Mouse (Mus musculus) left cerebral cortex, adult 8-10 months (tissue): ENCODE measurements at regions not wholly inside any gene's neighbourhood (a gene's known extent, or its start where the extent isn't known, plus 50 kb on each side); places are given as distances from the start of the nearest gene placed in this dataset.

Experiments used
- DNase-seq, 2 experiments: peaks; one replicate each; pipeline ENCODE4 v3.0.0; 2022; ENCODE audit warnings: low spot score in 2 of 2

- no peak for DNase-seq
Observed at GRCm38 (mm10) chr6:31082613-31083470, 124.0 kb upstream of the Klf14 start.

DNA sequence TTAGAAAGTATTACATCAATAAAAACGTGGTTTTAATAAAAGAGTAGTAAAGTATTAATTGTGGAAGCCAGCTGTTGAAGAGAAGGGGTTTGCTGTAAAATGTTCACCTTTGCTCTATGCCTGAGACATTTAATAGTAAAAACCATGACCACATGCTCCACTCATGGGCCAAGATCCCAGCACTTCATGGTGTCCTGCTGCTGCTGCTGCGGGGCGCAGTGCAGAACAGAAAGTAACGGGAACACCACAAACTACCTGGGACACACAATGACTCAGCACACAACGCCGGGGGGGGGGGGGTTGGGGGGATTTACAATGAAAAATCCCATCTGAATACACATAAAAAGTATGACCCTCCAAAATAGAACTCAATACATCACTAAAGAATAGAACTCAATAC, 124.8 kb upstream of the Klf14 start:
- no peak for DNase-seq

- DNase-seq, result no peak
Observed at GRCm38 (mm10) chr6:31085063-31085759, 126.3 kb upstream of the Klf14 start.

- no peak for DNase-seq
Observed at GRCm38 (mm10) chr6:31085760-31086108, 126.9 kb upstream of the Klf14 start.

DNA sequence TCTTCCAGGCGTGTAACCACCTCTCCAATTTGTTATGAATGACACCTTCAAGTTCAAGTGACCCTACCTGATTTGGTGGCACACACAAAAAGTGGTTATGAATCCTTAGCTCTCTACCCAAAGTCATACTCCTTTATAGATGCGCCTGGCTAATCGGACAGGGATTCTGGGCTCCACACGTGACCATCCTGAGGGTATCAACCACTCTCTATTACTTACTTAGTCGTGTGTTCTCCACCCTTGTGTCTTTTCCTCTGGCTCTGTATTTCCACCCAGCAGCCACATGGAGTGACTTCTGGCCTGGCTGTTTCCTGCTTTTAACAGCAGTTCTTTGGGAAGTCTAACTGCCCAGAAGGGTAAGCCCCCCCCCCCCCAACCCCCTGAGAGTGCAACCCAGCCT, 127.4 kb upstream of the Klf14 start:
- no peak for DNase-seq

DNA sequence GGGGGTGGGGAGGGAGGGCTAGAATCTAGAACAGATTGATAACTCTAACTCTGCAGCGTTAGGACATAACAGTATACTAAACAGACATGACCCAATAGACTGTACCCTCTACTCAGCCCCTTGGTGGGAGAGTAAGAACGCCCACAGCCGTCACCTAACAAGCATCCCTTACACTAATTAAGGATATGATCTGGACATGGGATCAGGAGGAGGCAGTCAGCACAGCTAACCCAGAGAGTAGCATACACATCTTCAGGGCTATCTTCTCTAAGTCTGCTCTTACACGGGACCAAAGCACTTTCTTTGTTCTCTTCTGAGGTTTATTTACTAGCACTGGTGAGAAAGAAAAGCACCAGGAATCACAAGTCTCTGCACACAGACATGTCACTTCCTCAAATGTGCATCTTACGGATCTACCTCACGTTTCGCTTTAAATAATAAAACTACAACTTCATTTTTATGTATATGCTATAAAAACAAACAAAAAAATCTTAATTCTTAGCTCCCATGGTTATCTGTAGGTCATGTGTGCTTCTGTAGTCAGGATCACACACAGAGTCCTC, 128.0 kb upstream of the Klf14 start:
- no peak for DNase-seq

- DNase-seq, result no peak
Observed at GRCm38 (mm10) chr6:31087511-31087910, 128.6 kb upstream of the Klf14 start.

GRCm38 (mm10) chr6:31088147-31088972, 129.5 kb upstream of the Klf14 start:
- no peak for DNase-seq

DNA sequence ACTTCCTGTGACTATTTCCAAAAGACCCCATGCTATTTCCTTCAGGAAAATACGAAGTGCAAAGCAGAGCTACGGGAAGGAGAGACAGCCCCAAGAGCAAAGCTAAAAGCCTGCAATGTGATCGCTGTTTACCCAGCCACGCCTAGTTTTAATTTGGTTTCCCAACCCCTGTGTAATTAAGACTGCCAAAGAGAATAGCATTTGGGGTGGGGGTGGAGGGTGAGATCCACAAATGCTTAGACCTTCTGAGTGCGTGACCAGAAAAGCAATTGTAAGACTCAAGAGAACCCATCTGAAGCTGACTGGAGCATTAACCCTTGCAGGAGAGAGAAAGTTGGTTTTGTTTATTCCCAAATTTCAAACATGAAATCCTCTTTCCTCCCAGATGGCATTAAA, 130.1 kb upstream of the Klf14 start:
- no peak for DNase-seq

- DNase-seq, result no peak
Observed at GRCm38 (mm10) chr6:31090288-31090687, 131.4 kb upstream of the Klf14 start.

GRCm38 (mm10) chr6:31090791-31091190, 131.9 kb upstream of the Klf14 start:
- no peak for DNase-seq

DNA sequence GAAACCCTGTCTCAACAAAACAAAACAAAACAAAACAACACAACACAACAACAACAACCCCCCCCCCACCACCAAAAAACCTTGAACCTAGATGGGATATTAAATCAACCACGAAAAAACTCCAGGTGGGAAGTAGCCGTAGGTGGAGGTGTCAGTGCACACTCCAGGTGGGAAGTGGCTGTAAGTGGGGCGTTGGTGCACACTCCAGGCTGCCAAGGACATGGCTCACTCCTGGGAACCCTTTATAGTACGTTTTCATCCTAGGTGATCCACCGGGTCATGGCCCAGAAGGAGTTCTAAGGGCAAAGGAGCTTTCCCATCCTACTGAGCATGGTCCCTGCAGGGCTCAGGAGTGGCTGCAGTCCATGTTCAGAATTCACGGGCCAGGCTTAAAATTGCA, 133.4 kb upstream of the Klf14 start:
- no peak for DNase-seq

- DNase-seq, result no peak
Observed at GRCm38 (mm10) chr6:31092760-31093159, 133.9 kb upstream of the Klf14 start.

DNA sequence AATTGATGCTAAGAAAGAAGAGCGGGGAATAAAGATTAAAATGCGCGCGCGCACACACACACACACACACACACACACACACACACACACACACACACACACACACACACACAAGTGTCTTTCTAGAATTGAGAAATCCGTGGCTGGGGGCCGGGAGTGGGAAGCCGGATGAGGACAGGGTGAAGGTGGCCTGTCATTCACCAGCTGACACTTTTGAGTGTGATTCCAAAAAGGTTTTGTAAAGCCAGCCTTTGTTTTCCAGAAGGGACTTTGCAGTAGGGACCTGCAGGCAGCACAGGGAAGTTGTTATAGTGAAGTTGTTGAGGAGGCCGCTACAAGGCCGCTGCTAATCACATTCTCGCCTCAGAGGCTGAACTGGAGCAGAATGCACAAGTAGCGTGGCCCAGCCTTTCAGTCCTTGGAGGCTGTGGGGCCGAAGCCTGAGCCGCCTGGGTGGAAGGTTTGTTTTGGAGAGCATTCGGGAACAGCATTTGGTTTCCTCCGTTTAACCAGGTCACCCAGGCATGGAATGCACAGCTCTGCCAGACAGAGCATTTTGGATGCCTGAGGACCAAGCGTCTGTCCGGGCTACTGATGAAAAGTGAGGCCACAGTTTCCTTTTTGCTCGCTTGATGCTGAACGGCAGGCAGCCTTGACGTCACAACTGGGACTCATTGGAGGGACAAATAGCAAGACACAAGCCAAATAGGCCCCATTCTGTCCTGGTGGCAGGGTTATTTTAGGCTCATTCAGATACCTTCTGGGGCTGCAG, 137.3 kb upstream of the Klf14 start:
- DNase-seq, result no peak

- DNase-seq, result no peak
Observed at GRCm38 (mm10) chr6:31096787-31097186, 137.9 kb upstream of the Klf14 start.

DNA sequence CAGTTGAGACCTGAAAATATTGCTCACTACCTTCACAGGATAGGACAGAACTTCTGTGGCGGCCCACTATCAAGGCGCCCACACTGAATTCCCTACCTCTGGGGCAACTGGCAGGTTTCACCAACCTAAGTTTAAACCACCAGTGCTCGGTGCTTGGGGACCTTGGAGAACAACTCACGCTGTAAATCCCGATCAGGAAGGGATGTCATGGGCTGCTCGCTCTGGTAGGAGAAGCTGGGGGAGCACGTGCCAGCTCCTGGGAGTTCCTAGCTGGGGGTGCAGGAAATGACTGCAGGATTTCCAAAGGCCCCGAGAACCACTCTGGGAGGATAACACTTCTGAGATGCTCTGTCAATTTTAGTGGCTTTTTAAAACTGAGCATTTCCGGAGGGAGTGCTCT, 138.4 kb upstream of the Klf14 start:
- DNase-seq, result no peak

- DNase-seq, result no peak
Observed at GRCm38 (mm10) chr6:31098106-31098505, 139.2 kb upstream of the Klf14 start.

DNA sequence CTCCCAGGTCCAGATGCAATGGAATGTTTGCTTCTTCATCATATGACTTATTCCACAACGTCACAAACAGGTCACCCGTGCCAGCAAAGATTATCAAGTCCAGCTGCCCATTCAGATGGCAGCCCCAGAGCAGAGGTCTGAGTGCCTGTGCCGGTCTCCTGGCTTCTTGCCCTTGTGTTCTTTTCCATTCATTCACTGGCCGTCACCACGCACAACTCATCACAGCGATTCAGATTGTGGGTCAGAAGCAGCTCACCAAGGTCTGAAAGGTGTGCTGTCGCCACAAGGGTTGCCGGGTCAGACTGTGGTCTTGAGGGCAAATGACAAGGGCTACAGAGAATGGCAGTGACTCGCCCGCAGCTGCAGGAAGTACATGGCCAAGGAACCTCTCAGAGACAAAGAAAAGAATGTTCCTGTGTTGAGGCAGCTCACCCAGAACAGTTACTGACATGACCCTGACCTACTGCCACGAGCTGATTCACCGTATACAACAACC, 141.3 kb upstream of the Klf14 start:
- DNase-seq, result no peak

DNA sequence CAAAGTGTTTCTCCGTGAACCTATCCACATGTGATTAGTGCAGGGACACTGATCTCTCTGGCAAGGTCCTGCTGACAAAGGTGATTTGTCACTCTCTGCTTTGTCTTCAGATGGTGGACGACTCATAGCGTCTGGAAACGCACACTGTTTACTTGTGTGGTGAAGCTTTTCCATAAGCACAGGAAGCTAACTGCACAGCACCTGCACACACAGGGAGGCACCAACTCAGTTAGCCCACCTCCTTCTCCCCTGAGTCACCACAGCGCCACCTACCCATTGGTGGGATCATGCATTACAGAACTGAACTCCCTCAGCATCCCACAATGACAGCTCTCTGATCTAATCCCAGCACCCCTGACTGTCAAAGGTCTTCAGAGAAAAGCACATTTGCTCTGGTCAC, 141.9 kb upstream of the Klf14 start:
- no peak for DNase-seq

GRCm38 (mm10) chr6:31106144-31106836, 147.4 kb upstream of the Klf14 start:
- DNase-seq, result no peak
